Mouse (Mus musculus) intestine, embryonic 15.5 days (tissue): ENCODE measurements around the gene Erc2. TPM values are rescaled to one million over a fixed set of nuclear protein-coding genes. Genes with fewer than 3 reads are reported as not detected.

Experiments used
- ATAC-seq: fragments of 200-750 bp; cut with Nextera tagmentation; 2 replicates; pipeline ENCODE4 v1.8.0; 2017; ENCODE audit warnings: moderate TSS enrichment, moderate library complexity
- H3K27ac ChIP-seq: fragments of 300-500 bp; sonication (generic); 2 replicates; pipeline ENCODE4 v1.5.1; 2015; ENCODE audit warnings: mild to moderate bottlenecking, inconsistent platforms
- H3K27me3 ChIP-seq: fragments of 300-500 bp; sonication (generic); replicated peaks from 2 replicates; pipeline ENCODE4 v1.6.1; 2015; ENCODE audit warnings: inconsistent platforms
- H3K36me3 ChIP-seq: fragments of 300-500 bp; sonication (generic); 2 replicates; pipeline ENCODE4 v1.6.1; 2015; ENCODE audit warnings: inconsistent platforms
- H3K4me1 ChIP-seq: fragments of 300-500 bp; sonication (generic); replicated peaks from 2 replicates; pipeline ENCODE4 v1.6.1; 2015; ENCODE audit warnings: inconsistent platforms
- H3K4me2 ChIP-seq: fragments of 300-500 bp; sonication (generic); replicated peaks from 2 replicates; pipeline ENCODE4 v1.6.1; 2015; ENCODE audit warnings: mild to moderate bottlenecking, inconsistent platforms
- H3K4me3 ChIP-seq: fragments of 300-500 bp; sonication (generic); replicated peaks from 2 replicates; pipeline ENCODE4 v1.5.1; 2015; ENCODE audit warnings: inconsistent platforms
- H3K9ac ChIP-seq: fragments of 300-500 bp; sonication (generic); 2 replicates; pipeline ENCODE4 v1.6.1; 2015; ENCODE audit warnings: inconsistent platforms
- H3K9me3 ChIP-seq: fragments of 300-500 bp; sonication (generic); 2 replicates; pipeline ENCODE4 v1.6.1; 2016; ENCODE audit warnings: inconsistent platforms
- WGBS: fragments of 180-500 bp; shearing (Covaris S2); methylation state at CpG from one replicate; pipeline ENCODE4 v1.1.7; 2015; 5-methylcytosine and 5-hydroxymethylcytosine counted together
- polyA plus RNA-seq: library from polyadenylated mRNA; unstranded; fragments of >200 nt; fragmentation: Nextera tagmentation; extraction: Ambion mirVana; gene quantifications from 2 replicates; pipeline ENCODE4 v1.2.1, GENCODE M21; 2015

Gene Erc2
- polyA plus RNA-seq, 1 experiment from 2014 or later, result 6.8 TPM

DNA sequence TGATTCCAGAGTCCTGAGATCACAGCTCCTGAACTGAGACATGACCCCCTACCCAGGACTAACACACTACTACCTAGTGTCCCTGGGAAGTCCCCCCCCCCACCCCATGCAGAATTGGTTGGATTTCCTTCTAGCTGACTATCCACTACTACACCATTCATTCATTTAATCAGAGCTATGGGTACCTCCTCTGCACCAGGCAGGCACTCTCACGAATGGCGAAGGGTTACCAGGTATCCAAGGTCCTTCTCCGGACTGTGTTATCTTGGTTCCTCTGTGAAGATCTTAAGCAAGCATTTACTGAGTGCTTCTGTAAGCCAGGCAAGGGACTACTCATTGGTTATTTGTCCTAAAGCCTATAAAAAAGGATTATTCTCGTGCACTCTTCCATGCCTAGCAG, 737.8 kb downstream of the Erc2 start:
- Histone ChIP-seq H3K4me2 (no peak overlapping the region), H3K27me3 (no peaks in the 10 kb centered on the region), H3K4me3 (no peak overlapping the region), H3K9ac (no peak overlapping the region), H3K27ac (no peak overlapping the region), H3K9me3 (no peaks in the 10 kb centered on the region), H3K36me3 (no peaks in the 10 kb centered on the region), H3K4me1 (no peaks in the 10 kb centered on the region)
- 69% methylated on average over 4 of the region's 4 CpGs for WGBS
- peak; percentile 55 for ATAC-seq

DNA sequence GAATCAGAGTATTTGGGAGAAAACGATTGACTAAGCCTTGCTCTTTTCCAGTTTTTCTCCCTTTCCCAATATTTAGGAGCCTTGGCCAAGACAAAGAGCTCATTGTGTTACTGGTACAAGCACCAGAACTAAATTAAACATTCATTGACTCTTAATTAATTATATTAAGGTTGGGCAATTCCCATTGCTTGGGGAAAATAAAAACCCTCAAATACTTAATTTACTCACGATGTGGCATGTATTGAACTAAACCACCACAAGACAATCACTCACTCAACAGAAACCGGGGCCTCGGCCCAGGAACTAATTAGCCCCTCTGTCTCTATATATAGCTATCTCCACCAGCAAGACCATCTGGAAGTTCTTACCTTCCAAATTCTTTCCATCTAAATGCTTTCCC, 740.1 kb downstream of the Erc2 start:
- H3K9ac ChIP-seq, result no peak overlapping the region
- H3K9me3 ChIP-seq, result no peaks in the 10 kb centered on the region
- no peak overlapping the region for H3K4me2 ChIP-seq
- H3K4me1 ChIP-seq, result no peaks in the 10 kb centered on the region
- ATAC-seq, result no peak
- H3K27ac ChIP-seq, result no peak overlapping the region
- H3K4me3 ChIP-seq, result no peak overlapping the region
- H3K36me3 ChIP-seq, result no peaks in the 10 kb centered on the region
- 76% methylated on average over 4 of the region's 4 CpGs for WGBS
- no peaks in the 10 kb centered on the region for H3K27me3 ChIP-seq

DNA sequence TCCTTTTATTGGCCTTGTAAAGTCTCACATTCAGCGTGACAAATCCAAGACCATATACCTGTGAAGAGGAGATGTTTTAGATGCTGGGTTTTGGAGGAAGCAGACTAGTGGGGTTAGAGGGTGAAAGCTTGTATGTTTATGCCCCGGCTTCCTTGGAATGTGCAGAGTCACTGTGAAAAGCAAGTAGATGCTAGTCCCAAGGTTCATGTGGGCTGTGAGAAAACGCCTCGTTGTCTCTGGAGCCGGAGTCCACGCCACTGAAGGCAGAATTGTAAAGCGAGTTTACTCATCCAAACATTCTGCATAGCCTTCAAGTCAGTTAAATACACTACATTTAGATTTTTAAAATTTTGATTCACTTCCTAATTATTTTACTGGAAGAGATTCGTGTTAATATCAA, 748.5 kb downstream of the Erc2 start:
- Histone ChIP-seq H3K4me1 (peaks cover under 1% of the 10 kb centered on the region; the same call in 1 of the 2 replicates), H3K27ac (no peak overlapping the region), H3K9ac (no peak overlapping the region), H3K4me3 (no peak overlapping the region), H3K36me3 (no peaks in the 10 kb centered on the region), H3K27me3 (no peaks in the 10 kb centered on the region), H3K9me3 (no peaks in the 10 kb centered on the region), H3K4me2 (no peak overlapping the region)
- WGBS, result 31% methylated on average over 8 of the region's 8 CpGs
- ATAC-seq, result peak; percentile 39

DNA sequence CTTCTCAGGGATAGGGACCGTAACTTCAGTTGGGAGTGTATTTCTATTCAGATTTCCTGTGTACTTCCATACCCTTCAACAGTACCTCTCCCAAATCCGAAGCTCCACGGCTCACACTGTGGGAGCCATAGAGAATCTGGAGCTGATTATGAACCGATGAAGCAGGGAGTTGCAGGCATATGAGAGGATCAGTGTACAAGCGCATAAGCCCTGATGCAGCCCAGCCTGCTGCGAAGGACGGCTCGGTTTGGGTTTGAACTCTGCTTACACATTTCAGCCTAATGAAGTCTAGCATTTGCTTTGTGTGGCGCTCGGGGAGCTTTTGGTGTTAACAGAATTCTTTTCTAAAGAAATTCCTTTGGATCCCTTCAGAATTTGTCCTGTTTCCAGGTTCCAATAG, 749.4 kb downstream of the Erc2 start:
- H3K36me3 ChIP-seq, result no peaks in the 10 kb centered on the region
- 92% methylated on average over 10 of the region's 10 CpGs for WGBS
- no peaks in the 10 kb centered on the region for H3K27me3 ChIP-seq
- H3K4me3 ChIP-seq, result no peak overlapping the region
- no peak for ATAC-seq
- H3K4me2 ChIP-seq, result no peak overlapping the region
- no peak overlapping the region for H3K9ac ChIP-seq
- H3K4me1 ChIP-seq, result peaks cover 6% of the 10 kb centered on the region; the same call in 1 of the 2 replicates
- H3K27ac ChIP-seq, result no peak overlapping the region
- H3K9me3 ChIP-seq, result no peaks in the 10 kb centered on the region

DNA sequence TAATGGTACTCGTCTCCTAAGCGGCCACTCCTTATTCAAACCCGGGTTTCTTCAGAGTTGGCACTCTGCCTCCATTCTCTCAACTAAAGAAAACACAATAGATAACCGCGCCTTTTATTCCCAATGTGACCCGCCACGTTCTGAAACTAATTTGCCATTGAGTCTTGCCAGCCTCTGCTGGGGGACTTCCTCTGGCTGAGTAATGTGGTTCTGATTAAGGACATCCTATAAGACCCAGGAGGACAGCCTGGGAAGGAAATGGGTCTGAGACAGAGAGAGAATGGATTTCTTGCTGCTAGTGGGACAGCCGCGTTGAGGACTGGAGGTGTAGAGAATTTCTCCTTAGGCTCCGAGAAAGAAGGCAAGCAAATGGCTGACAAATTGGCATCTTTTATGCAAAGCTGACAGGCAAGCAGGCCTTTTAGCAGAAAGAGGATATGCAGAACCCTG, 753.4 kb downstream of the Erc2 start:
- H3K27me3 ChIP-seq, result no peaks in the 10 kb centered on the region
- H3K4me3 ChIP-seq, result no peak overlapping the region
- ATAC-seq, result no peak
- no peaks in the 10 kb centered on the region for H3K36me3 ChIP-seq
- H3K9ac ChIP-seq, result no peak overlapping the region
- H3K4me1 ChIP-seq, result peaks cover 6% of the 10 kb centered on the region; the same call in 1 of the 2 replicates
- WGBS, result 34% methylated on average over 10 of the region's 10 CpGs
- H3K27ac ChIP-seq, result no peak overlapping the region
- H3K9me3 ChIP-seq, result no peaks in the 10 kb centered on the region
- no peak overlapping the region; the same call in 1 of the 2 replicates for H3K4me2 ChIP-seq

DNA sequence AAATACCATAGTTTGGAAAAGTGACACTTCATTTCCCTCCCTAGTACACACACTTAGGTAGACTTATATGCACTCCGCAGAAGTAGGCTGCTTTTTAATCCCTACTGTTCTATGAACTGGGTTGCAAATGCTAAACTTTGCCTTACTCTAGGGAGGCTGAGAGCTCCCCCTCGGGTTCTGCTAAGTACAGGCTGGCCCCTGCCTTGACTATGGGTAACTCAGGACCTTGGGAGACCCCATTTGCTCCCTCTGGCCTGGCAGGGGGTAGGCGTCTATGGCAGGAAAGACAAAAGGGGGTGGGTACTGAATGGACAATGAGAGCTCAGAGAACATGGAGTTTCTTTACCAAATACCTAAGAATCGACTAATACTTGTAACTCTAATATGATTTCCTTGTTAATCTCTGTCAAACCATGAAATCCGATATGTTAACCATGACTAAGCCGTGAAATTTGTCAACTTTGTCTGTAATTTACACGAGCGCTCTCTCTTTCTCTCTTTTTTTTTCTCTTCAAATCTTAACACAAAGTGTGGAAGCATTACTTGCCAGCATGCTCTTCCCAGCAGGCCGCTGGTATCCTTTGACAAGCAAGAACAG, 754.1 kb downstream of the Erc2 start:
- 68% methylated on average over 9 of the region's 9 CpGs for WGBS
- no peaks in the 10 kb centered on the region for H3K9me3 ChIP-seq

DNA sequence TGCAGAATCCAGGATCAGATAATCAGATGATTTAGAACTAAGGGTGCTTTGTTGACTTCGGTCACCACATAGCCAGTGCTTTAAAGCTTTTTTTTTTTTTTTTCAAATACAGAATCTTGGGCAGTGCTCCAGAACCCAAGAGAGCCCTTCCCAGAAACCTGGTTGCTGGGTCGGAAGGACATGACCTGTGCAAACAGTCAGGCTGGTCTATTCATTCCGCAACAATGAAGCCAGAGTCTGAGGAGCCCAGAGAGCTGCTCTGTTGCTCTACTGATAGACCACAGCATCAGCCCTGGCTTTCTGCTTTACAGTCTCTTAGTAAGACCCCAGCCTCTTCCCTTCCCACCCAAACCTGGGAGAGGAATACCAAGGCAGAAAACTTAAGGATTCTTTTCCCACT, 755.3 kb downstream of the Erc2 start:
- Histone ChIP-seq H3K4me3 (no peak overlapping the region), H3K4me2 (no peak overlapping the region), H3K36me3 (no peaks in the 10 kb centered on the region), H3K9ac (no peak overlapping the region), H3K27me3 (no peaks in the 10 kb centered on the region), H3K4me1 (peaks cover 6% of the 10 kb centered on the region; the same call in 1 of the 2 replicates), H3K9me3 (no peaks in the 10 kb centered on the region), H3K27ac (no peak overlapping the region)
- ATAC-seq, result no peak
- 79% methylated on average over 3 of the region's 3 CpGs for WGBS

More for the DNA sequence above, 754.1 kb downstream of the Erc2 start:
- Histone ChIP-seq H3K4me2 (no peak overlapping the region), H3K9ac (no peak overlapping the region), H3K4me1 (peaks cover 6% of the 10 kb centered on the region; the same call in 1 of the 2 replicates), H3K36me3 (no peaks in the 10 kb centered on the region), H3K4me3 (no peak overlapping the region), H3K27me3 (no peaks in the 10 kb centered on the region), H3K27ac (no peak overlapping the region)
- ATAC-seq, result no peak

DNA sequence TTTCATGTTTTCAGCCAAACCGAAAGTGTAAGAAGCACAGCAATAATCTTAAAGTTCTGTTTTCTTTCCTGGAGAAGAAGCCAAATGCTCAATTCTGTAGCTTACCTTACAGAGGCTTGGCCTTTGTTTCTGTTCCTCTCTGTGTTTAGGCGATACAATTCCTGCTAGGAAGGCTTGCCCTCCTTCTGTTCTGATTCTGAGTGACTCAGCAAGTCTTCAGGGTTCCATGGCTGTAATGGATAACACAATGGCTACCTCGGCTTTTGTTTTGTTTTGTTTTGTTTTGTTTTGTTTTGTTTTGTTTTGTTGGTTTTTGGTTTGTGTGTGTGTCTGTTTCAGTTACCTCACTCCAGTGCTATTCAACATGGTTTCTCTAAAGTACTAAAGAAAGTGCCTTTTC, 757.9 kb downstream of the Erc2 start:
- H3K4me2 ChIP-seq, result no peak overlapping the region
- H3K27me3 ChIP-seq, result no peaks in the 10 kb centered on the region
- no peak overlapping the region for H3K27ac ChIP-seq
- H3K9me3 ChIP-seq, result no peaks in the 10 kb centered on the region
- H3K4me3 ChIP-seq, result no peak overlapping the region
- H3K4me1 ChIP-seq, result peaks cover 6% of the 10 kb centered on the region; the same call in 1 of the 2 replicates
- ATAC-seq, result no peak
- H3K9ac ChIP-seq, result no peak overlapping the region
- H3K36me3 ChIP-seq, result no peaks in the 10 kb centered on the region
- WGBS, result 85% methylated on average over 3 of the region's 3 CpGs

DNA sequence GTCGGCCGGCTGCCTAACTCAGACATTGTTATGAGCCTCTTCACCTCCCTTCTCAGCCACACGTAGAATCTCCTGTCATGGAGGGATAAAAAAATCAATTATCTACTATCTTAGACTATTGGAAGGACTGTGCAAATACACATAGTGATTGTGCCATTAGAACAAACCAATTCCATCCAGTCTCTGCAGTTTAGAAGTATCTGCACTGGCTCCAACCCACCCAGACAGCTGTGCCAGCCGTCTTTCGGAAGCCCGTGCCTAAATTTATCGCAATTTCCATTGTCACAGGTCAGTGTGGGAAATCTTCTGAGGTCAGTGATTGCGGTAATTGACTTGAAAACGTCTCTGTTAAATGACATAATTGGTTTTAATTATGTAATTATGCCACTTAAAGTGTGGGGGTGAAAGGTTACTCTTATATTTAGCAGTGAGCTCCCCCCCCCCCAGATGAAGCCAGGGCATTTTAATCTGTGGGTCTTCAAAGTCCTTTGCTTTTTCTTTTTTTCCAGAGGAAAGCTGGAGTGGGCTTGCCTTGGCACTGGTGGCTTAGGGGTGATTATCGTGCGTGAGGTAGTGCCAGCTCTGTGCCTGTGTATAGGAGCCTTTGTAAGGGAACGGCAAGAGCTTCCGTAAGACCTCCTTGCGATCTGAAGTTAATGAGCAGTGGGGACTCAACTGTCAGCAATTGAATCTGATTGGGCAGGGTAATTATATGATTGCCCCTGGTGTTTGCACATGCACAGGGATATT, 759.7 kb downstream of the Erc2 start:
- H3K4me3 ChIP-seq, result no peak overlapping the region
- H3K36me3 ChIP-seq, result no peaks in the 10 kb centered on the region
- no peak overlapping the region for H3K9ac ChIP-seq
- H3K4me1 ChIP-seq, result no peaks in the 10 kb centered on the region
- no peak overlapping the region for H3K27ac ChIP-seq
- H3K27me3 ChIP-seq, result no peaks in the 10 kb centered on the region
- no peak for ATAC-seq
- H3K4me2 ChIP-seq, result no peak overlapping the region
- no peaks in the 10 kb centered on the region for H3K9me3 ChIP-seq
- 62% methylated on average over 14 of the region's 14 CpGs for WGBS

DNA sequence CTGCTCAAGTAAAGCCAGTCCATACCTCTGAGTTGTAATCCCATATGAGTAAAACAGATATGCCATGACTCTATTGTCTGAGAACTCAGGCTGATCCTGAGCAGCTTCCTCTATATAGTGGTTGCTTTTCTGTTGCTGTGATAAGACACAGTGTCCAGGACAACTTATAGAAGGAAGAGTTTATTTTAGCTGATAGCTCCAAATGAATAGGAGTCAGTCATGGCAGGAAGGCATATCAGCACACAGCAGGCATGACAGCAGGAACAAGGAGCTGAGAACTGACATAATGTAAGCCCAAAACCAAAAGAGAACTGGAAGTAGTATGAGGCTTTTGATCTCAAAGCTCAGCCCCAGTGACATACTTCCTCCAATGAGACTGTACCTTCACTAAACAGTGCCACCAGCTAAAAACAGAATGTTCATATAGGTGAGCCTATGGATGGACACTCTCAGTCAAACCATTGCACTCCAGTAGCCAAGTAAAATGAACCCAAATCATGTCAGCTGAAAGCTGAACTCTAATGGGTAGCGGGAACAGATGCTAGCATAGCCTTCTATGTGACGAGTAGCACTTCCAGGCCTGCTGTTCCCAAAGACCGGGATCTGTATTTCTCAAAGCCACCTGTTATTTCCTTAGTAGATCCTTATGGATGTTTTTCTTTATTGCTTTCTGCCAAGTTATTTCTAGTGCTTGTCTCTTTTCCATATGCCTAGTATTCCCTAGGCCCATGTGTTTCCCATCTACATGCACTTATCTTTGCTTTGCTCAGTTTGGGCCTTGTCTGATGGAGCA, 764.8 kb downstream of the Erc2 start:
- Histone ChIP-seq H3K27ac (no peak overlapping the region), H3K9me3 (no peaks in the 10 kb centered on the region), H3K27me3 (no peaks in the 10 kb centered on the region), H3K4me1 (no peaks in the 10 kb centered on the region), H3K4me2 (no peak overlapping the region), H3K36me3 (no peaks in the 10 kb centered on the region), H3K4me3 (no peak overlapping the region), H3K9ac (no peak overlapping the region)
- 80% methylated on average over 3 of the region's 3 CpGs for WGBS
- no peak for ATAC-seq

DNA sequence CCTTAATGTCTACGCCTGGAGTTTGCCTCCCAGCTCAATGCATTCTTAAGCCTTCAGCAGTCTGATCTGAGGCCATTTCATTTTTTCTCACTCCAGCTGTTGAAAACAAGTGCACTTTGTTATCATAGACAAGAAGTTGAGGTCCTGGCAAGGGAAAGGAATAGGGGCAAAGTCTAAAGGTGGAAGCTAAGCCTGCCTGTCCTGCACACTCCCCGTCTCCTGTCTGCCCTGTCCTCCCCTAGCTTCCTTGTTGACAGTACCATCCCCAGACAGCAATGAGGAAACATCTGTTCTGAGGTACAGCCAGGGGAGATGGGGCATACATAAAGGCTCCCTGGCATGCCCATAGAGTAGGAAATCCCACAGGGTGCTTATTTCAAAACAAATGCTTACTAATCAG, 776.7 kb downstream of the Erc2 start:
- 75% methylated on average over 2 of the region's 2 CpGs for WGBS
- Histone ChIP-seq H3K9me3 (no peaks in the 10 kb centered on the region), H3K4me2 (no peak overlapping the region), H3K27ac (peak overlapping the region; percentile 44; the same call in 1 of the 2 replicates), H3K4me3 (no peak overlapping the region), H3K36me3 (no peaks in the 10 kb centered on the region), H3K4me1 (peaks cover 3% of the 10 kb centered on the region), H3K9ac (no peak overlapping the region), H3K27me3 (no peaks in the 10 kb centered on the region)
- ATAC-seq, result peak; percentile 96

DNA sequence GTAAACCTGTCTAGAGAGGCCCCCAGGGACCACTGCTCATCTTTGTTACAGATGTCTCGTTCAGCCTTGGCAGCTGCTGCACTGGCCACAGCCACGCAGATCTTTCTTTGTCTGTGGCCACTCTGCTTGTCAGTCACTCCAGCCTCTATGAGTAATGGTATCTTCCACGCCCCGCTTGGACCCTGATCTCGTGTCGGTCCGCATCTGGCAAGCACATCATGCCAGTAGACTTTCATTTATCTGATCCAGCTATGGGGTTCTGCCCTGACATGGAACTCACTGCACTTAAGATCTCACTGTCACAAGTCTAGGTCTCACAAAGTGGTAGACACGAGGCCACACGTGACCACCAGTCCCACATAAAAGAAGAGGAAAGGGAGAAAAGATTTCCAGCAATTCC, 777.7 kb downstream of the Erc2 start:
- WGBS, result 75% methylated on average over 9 of the region's 9 CpGs
- H3K27ac ChIP-seq, result no peak overlapping the region
- peak; percentile 8; the same call in 1 of the 2 replicates for ATAC-seq
- no peak overlapping the region for H3K9ac ChIP-seq
- no peaks in the 10 kb centered on the region for H3K9me3 ChIP-seq
- no peak overlapping the region for H3K4me2 ChIP-seq
- no peak overlapping the region for H3K4me3 ChIP-seq
- H3K4me1 ChIP-seq, result peaks cover 3% of the 10 kb centered on the region
- no peaks in the 10 kb centered on the region for H3K36me3 ChIP-seq
- H3K27me3 ChIP-seq, result no peaks in the 10 kb centered on the region
